Mouse (Mus musculus): ENCODE data around the gene Itk. TPM values are rescaled to one million over a fixed set of nuclear protein-coding genes. Genes with fewer than 3 reads are reported as not detected.
A peak's percentile ranks its signal among the peaks of the same experiment; 100 is the strongest.

Gene Itk
- total RNA-seq, 4 experiments from 2014 or later = 0.64 to 1.1 (median 0.72) TPM

DNA sequence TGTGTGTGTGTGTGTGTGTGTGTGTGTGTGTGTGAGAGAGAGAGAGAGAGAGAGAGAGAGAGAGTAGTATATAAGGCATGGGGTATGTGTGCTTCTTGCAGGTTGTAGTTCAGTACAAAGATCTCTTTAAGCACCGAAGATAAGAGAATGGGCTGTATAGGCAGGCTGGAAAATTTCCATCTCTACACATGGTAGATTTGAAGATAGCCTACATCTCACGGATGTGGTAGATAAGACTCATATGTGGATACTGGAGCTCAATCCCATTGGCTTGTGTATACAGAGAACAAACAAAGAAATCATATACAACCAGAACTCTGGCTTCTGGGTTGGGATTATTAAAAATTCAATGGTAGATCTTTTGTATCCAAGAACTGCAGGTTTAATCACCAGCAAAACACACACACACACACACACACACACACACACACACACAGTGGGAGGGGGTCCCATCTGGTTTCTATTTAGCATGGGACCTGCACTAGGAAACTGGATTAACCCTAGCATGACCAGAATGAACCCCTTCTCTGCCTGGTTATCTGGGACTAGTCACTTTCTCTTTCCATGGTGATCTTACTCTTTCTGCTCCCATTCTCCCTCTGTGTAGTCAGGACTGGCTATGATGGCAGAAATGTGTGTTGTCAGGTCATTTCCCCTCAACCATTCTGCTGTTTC, 28.2 kb downstream of the Itk start:
- DNase-seq (ENCODE audit: low spot score in 2 of 2) = no peak

- no peak for DNase-seq (ENCODE audit: low spot score in 2 of 2)
Measured at GRCm38 (mm10) chr11:46358369-46358768, 30.9 kb downstream of the Itk start.

- no peak for DNase-seq (ENCODE audit: low spot score in 2 of 2)
Measured at GRCm38 (mm10) chr11:46349681-46350410, 39.5 kb downstream of the Itk start.

- no peak for DNase-seq (ENCODE audit: low spot score in 2 of 2)
Measured at GRCm38 (mm10) chr11:46348416-46348815, 40.9 kb downstream of the Itk start.

DNA sequence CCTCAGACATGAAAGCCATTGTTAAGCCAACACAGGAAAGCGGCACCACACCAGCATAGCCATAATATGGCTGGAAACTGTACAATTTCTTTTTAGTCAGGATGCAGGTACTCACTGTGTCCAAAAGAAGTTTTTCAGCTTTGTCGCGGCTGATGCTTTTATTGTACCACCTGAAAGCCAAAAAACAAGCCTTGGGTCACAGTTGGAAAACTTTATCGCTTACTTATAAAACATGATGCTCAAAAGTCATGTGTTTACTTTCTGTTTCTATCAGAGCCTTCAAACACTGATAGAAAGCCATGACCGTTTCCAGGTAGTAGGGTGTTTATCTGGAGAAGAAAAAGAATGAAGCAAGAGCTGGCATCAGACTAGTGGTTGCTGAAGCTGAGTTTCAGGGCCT, 41.6 kb downstream of the Itk start:
- DNase-seq (ENCODE audit: low spot score in 2 of 2) = no peak

- no peak for DNase-seq (ENCODE audit: low spot score in 2 of 2)
Measured at GRCm38 (mm10) chr11:46343886-46344546, 45.3 kb downstream of the Itk start.

GRCm38 (mm10) chr11:46341960-46342359, 47.4 kb downstream of the Itk start:
- no peak for DNase-seq (ENCODE audit: low spot score in 2 of 2)

DNA sequence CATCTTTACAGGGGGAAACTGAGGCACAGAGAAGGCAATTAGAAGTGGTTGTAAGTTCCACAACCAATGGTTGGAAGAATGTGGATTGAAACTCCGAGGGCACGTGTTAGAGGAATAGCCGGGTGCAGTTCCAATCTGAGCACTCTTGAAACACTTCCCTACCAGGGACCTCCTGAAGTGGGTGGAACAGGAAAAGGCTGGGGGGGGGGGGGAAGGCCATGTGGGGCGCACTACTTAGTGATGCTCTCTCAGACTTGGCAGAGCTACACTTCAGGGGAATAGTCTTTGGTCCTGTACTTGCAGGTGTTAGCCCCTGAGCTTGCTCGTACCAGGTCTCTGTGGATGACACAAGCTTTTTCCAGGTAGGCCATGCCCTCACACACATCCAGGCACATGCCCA, 53.3 kb downstream of the Itk start:
- DNase-seq (ENCODE audit: low spot score in 2 of 2) = no peak

DNA sequence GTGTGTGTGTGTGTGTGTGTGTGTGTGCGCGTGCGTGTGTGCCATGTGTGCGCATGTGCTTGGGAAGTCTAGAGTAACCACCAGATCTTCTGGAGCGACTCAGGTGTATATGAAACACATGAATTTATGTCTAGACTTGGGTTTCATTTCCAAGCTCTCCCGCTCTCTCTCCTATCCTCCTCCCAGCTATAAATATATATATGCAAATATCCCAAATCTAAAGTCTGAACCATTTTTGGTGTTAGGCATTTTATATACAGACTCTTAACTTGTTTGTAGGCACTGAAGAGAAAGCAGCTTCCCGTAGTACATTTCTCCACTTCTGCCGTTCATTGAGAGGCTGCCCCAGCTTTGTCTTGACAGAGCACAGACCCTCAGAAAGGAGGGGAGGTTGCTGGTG, 57.1 kb downstream of the Itk start:
- no peak for DNase-seq (ENCODE audit: low spot score in 2 of 2)

GRCm38 (mm10) chr11:46326271-46327015, 62.9 kb downstream of the Itk start:
- no peak for DNase-seq (ENCODE audit: low spot score in 2 of 2)

DNA sequence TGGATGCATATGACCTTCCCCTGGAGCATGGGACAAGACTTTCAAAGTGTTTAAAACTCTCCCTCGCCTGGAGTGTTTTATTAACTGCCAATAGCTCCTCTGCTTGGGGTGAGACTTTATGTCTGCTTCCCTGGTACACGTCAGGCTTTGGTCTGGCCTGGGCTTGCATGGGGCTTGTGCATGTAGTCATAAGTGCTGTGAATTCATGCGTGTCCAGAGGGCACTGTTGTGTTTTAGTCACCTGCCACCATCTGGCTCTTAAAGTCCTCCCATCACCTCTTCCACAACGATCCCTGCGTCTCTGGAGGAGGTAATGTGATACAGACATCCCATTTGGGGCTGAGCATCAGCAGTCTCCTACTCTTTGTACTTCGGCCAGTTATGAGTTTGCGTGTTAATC, 67.8 kb downstream of the Itk start:
- DNase-seq (ENCODE audit: low spot score in 2 of 2) = no peak

DNA sequence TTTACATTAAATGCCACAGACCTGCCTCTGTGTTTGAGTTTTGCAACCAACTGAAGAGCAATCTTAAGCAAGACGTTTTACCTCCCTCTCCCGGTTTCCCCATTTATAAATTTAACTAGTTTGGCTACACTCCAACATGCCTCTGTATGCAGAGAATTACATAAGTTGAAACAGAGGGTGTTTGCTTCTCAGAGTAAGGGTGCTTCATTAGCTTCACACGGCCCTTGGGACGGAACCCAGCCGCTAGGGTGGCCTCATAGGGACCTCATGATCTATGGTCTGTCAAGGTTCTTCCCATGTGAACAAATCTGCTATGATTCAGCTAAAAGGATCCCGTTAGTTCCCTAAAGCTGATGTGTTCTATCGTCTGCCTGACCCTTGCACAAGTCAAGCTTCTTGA, 74.8 kb downstream of the Itk start:
- DNase-seq (ENCODE audit: low spot score in 2 of 2) = no peak

DNA sequence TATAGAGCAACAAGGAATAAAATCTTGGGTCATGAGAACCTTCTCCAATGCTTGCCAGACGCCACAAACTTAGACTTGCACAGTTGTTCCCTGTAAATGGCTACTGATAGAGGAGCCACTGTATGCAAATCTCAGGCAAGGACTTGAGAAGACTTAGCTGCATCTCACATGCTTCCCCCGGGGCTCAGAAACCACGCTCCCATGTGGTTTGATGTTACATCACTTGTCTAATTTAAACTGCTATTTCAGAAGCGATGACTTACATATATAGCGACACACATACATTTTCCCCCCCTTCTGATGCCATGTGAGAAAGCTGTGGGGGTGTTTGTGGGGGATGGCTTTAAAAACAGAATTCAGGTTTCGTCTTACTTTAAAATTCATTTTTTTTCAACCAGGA, 75.5 kb downstream of the Itk start:
- peak in 1 of 2 experiments; percentile 87 for DNase-seq (ENCODE audit: low spot score in 2 of 2)

DNA sequence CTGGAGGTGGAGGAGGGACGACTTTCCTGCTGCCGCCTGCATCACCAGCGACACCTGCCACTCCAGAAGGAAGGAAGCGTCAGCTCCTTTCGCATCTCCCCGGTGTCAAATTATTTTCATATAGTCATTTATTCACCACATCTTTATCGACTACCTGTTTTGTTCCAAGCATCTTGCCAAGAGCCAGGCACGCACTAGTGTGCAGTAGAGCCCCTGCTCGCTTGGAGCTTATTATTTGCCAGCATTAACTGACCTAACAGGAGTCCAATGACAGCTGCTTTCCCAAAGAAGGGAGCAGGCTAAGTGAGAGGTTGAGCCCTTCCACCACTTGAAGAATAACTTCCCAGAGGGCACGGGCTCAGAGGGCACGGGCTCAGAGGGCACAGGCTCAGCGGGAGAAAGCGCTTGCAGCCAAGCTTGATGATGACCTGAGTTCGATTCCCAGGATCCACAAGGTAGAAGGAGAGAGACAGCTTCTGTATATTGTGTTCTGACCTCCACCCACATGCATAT, 76.7 kb downstream of the Itk start, which contains the start of gene Cyfip2:
TSS of gene Cyfip2 (minus strand) at position 337 of the 513 bp plus-strand sequence.
- peak in 1 of 2 experiments; percentile 56 for DNase-seq (ENCODE audit: low spot score in 2 of 2)

DNA sequence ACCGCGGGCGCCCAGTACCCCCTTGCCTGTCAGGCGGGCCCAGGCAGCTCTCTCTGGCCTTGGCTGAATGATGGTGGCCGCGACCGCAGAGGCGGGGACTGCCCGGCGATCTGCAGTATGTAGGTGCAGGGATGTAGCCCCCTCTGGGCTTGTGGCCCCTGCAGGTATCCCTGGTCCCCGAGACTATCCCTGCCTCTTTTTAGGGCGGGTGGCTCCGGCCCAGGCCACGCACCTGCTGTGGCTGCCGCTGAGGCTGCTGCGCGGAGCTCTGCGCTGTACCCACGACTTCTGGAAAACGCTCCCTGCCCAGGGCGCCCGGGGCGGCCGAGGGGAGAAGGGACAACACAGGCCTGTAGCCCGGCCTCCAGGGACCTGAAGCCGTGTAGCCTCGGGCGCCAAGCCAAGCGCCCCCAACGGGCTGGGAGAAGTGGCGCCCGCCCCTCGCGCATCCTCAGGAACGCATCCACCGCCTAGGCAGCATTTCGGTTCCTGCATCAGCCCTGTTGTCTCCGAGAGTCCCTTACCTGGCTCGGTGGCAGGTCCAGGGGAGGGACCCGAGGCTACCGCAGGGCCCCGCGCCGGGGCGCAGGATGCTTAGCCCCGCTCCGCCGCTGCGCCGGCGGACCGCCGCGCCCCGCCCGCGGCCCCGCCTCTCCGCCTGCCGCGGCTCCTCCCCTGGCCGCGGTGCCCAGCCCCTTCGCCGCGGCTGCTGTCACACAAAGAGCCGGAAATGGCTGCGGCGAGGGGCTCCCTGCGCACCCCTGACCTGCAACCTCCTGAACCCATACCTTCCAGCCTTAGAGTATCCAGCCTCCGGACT, 77.4 kb downstream of the Itk start:
- DNase-seq (ENCODE audit: low spot score in 2 of 2) = peak; percentile 48 to 53

GRCm38 (mm10) chr11:46311181-46311702, 78.1 kb downstream of the Itk start:
- no peak for DNase-seq (ENCODE audit: low spot score in 2 of 2)

- no peak for DNase-seq (ENCODE audit: low spot score in 2 of 2)
Measured at GRCm38 (mm10) chr11:46310647-46311063, 78.7 kb downstream of the Itk start.

DNA sequence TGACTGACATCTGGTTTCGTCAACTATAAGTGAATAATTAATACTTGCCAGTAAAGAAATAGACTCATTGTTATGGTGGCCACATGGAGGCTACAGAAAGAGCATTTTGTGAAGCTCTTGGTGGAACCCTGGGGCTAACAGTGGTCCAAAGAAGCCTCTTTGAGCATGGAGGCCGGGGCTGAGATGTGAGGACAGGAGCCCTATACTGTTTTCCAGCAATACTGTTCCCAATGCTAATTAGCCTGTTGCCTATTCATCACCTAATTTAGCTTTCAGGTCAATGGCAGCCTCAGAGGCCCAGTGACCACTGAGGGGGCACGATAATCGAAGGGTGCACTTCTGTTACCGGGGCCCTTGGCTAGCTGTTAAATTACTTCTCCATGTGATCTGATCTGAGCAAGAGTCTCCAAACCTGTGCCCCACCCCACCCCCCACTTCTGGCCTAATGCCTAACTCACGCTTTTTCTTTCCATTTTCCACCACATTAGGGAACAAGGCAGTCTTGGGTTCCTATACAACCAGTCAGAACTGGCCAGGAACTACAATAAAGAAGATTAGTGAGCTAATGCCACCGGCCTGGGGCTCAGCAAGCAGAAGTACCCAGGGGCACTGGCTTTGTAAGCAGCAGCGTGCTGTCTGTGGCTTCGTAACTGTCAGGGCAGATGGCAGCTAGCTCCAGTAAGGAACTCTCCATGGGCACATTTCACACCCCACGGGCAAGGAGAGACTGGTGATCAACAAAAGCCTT, 79.3 kb downstream of the Itk start:
- no peak for DNase-seq (ENCODE audit: low spot score in 2 of 2)

- DNase-seq (ENCODE audit: low spot score in 2 of 2) = peak; percentile 40 to 49
Measured at GRCm38 (mm10) chr11:46309111-46309741, 80.1 kb downstream of the Itk start.
